Mouse (Mus musculus) liver, postnatal 0 days (tissue): ENCODE measurements at regions not wholly inside any gene's neighbourhood (a gene's known extent, or its start where the extent isn't known, plus 50 kb on each side); places are given as distances from the start of the nearest gene placed in this dataset.

Experiments used
- ATAC-seq: fragments of 200-750 bp; cut with Nextera tagmentation; 2 replicates; pipeline ENCODE4 v1.8.0; 2017; ENCODE audit warnings: mild to moderate bottlenecking, moderate library complexity
- DNase-seq: peaks from one replicate; pipeline ENCODE4 v3.0.0-alpha.2; 2016
- H3K27ac ChIP-seq: fragments of 300-500 bp; sonication (generic); 2 replicates; pipeline ENCODE4 v1.5.1; 2014; ENCODE audit warnings: antibody characterized with exemption, moderate library complexity, mild to moderate bottlenecking, low read depth
- H3K27me3 ChIP-seq: fragments of 300-500 bp; sonication (generic); 2 replicates; pipeline ENCODE4 v1.6.1; 2014; ENCODE audit warnings: low read length, control low read depth, mixed read lengths; ENCODE audit not compliant: insufficient read depth
- H3K36me3 ChIP-seq: fragments of 300-500 bp; sonication (generic); replicated peaks from 2 replicates; pipeline ENCODE4 v1.6.1; 2014; ENCODE audit warnings: mild to moderate bottlenecking, control low read depth, low read length, moderate library complexity, mixed read lengths; ENCODE audit not compliant: insufficient read depth
- H3K4me1 ChIP-seq: fragments of 300-500 bp; sonication (generic); 2 replicates; pipeline ENCODE4 v1.6.1; 2014; ENCODE audit warnings: antibody characterized with exemption, mild to moderate bottlenecking, control low read depth; ENCODE audit not compliant: insufficient read depth
- H3K4me2 ChIP-seq: fragments of 300-500 bp; sonication (generic); 2 replicates; pipeline ENCODE4 v1.6.1; 2014; ENCODE audit warnings: low read depth, mild to moderate bottlenecking, low read length, moderate library complexity, mixed read lengths
- H3K4me3 ChIP-seq: fragments of 300-500 bp; sonication (generic); 2 replicates; pipeline ENCODE4 v1.5.1; 2014; ENCODE audit warnings: low read depth, low read length
- H3K9ac ChIP-seq: fragments of 300-500 bp; sonication (generic); replicated peaks from 2 replicates; pipeline ENCODE4 v1.6.1; 2014; ENCODE audit warnings: mild to moderate bottlenecking, moderate library complexity
- H3K9me3 ChIP-seq: fragments of 300-500 bp; sonication (generic); 2 replicates; pipeline ENCODE4 v1.6.1; 2016; ENCODE audit warnings: mild to moderate bottlenecking, control low read depth, low read length, mixed read lengths
- CTCF ChIP-seq: sonication (generic); IDR thresholded peaks from 2 replicates; pipeline ENCODE4 v1.5.1; 2016; ENCODE audit warnings: antibody characterized with exemption, low read depth
- EP300 ChIP-seq: IDR thresholded peaks from 2 replicates; pipeline ENCODE4 v1.6.1; 2016; ENCODE audit warnings: antibody characterized with exemption, low read depth, mild to moderate bottlenecking
- WGBS: fragments of 180-500 bp; shearing (Covaris S2); extraction: QIAGEN DNeasy Blood & Tissue Kit; methylation state at CpG from one replicate; pipeline ENCODE4 v1.1.7; 2014; ENCODE audit not compliant: insufficient replicate concordance; 5-methylcytosine and 5-hydroxymethylcytosine counted together

GRCm38 (mm10) chr19:21140456-21140855 is 131.6 kb upstream of the Zfand5 start:
- Histone ChIP-seq H3K4me2 (no peak overlapping the region), H3K27ac (no peak overlapping the region), H3K9me3 (no peaks in the 10 kb centered on the region), H3K4me1 (peaks cover 4% of the 10 kb centered on the region; the same call in 1 of the 2 replicates), H3K27me3 (no peaks in the 10 kb centered on the region), H3K36me3 (no peaks in the 10 kb centered on the region), H3K4me3 (no peak overlapping the region), H3K9ac (no peak overlapping the region)
- no peak for DNase-seq
- TF ChIP-seq CTCF (no peak), EP300 (no peak)
- 54% methylated on average over 3 of the region's 3 CpGs for whole genome bisulfite sequencing
- no peak for ATAC-seq

GRCm38 (mm10) chr19:21138998-21139495 is 133.0 kb upstream of the Zfand5 start:
- Histone ChIP-seq H3K36me3 (no peaks in the 10 kb centered on the region), H3K9me3 (no peaks in the 10 kb centered on the region), H3K27me3 (no peaks in the 10 kb centered on the region), H3K27ac (no peak overlapping the region), H3K4me2 (no peak overlapping the region), H3K4me1 (no peaks in the 10 kb centered on the region), H3K4me3 (no peak overlapping the region), H3K9ac (no peak overlapping the region)
- ATAC-seq: no peak
- no peak for DNase-seq
- TF ChIP-seq EP300: no peak
- TF ChIP-seq CTCF: no peak
- 60% methylated on average over 8 of the region's 8 CpGs for WGBS

DNA sequence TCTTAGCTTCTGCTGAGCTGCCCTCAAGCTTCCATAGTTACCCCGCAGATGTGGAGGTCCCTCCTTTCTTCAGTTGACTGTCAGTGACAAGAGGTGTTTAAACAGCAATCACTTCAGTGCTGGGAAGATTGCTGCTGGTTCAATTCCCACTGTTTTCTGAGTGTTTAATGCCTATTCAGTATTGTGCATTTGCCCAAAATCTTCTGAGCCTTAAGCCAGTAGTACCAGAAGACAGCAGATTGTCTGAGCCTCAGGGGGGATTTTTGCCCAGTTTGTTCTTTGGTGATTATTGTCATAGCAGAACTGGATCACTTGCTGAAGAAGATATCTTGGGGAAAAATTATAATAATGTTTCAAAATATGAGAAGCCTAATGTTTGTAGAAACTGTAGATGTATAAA is 135.3 kb upstream of the Zfand5 start:
- ATAC-seq: no peak
- 79% methylated on average over 1 of the region's 1 CpGs for WGBS
- no peak overlapping the region for H3K27ac ChIP-seq

GRCm38 (mm10) chr19:21135998-21136380 is 136.1 kb upstream of the Zfand5 start:
- ATAC-seq (no peak), DNase-seq (no peak)
- Histone ChIP-seq H3K4me2 (no peak overlapping the region), H3K27ac (no peak overlapping the region), H3K9me3 (no peaks in the 10 kb centered on the region), H3K27me3 (no peaks in the 10 kb centered on the region), H3K36me3 (no peaks in the 10 kb centered on the region), H3K9ac (no peak overlapping the region), H3K4me3 (no peak overlapping the region), H3K4me1 (no peaks in the 10 kb centered on the region)
- WGBS: 77% methylated on average over 5 of the region's 5 CpGs
- TF ChIP-seq CTCF (no peak), EP300 (no peak)

More for the DNA sequence above, 135.3 kb upstream of the Zfand5 start:
- H3K9me3 ChIP-seq: no peaks in the 10 kb centered on the region
- no peak overlapping the region for H3K9ac ChIP-seq
- H3K4me1 ChIP-seq: no peaks in the 10 kb centered on the region
- H3K4me3 ChIP-seq: no peak overlapping the region
- H3K27me3 ChIP-seq: no peaks in the 10 kb centered on the region
- no peak for DNase-seq
- TF ChIP-seq EP300 (no peak), CTCF (no peak)
- no peak overlapping the region for H3K4me2 ChIP-seq
- no peaks in the 10 kb centered on the region for H3K36me3 ChIP-seq

- WGBS: 67% methylated on average over 6 of the region's 6 CpGs
- no peak overlapping the region for H3K4me2 ChIP-seq
- no peaks in the 10 kb centered on the region for H3K27me3 ChIP-seq
- no peak overlapping the region for H3K4me3 ChIP-seq
- H3K27ac ChIP-seq: no peak overlapping the region
- no peak for DNase-seq
- no peaks in the 10 kb centered on the region for H3K36me3 ChIP-seq
- TF ChIP-seq CTCF (no peak), EP300 (no peak)
- no peaks in the 10 kb centered on the region for H3K4me1 ChIP-seq
- H3K9me3 ChIP-seq: no peaks in the 10 kb centered on the region
- no peak overlapping the region for H3K9ac ChIP-seq
- ATAC-seq: no peak
Observed at GRCm38 (mm10) chr19:21135297-21135997, 136.6 kb upstream of the Zfand5 start.

DNA sequence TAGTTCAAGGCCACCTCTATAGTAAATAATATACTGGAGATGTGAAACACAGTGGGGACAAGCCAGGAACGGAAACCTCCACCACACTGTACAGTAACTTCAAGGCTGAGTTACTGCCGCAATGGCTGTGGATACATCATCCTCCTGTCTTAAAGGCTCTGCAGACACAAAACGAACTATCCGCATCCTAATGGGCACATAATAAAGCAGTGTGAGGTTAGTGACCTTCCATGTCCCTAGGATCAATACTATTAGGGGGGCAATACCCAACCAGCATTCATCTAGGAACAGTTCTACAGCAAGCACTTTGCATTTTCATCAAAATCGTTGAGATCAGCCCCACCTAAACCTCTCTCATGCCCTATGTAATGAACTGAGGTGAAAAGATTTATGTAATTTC is 142.4 kb upstream of the Zfand5 start:
- Histone ChIP-seq H3K9me3 (no peaks in the 10 kb centered on the region), H3K9ac (no peak overlapping the region), H3K4me1 (no peaks in the 10 kb centered on the region; the same call in 1 of the 2 replicates), H3K4me3 (no peak overlapping the region), H3K36me3 (no peaks in the 10 kb centered on the region), H3K27ac (no peak overlapping the region), H3K27me3 (no peaks in the 10 kb centered on the region), H3K4me2 (no peak overlapping the region)
- TF ChIP-seq EP300: no peak
- TF ChIP-seq CTCF: no peak
- 90% methylated on average over 5 of the region's 5 CpGs for WGBS
- DNase-seq (no peak), ATAC-seq (no peak)
